Mouse (Mus musculus) liver, postnatal 0 days (tissue): Measurements from ENCODE around the gene Thumpd1. TPM values are rescaled to one million over a fixed set of nuclear protein-coding genes. Genes with fewer than 3 reads are reported as not detected.
A peak's percentile ranks its signal among the peaks of the same experiment; 100 is the strongest.
"Not testable (repeated sequence)": the region's sequence is repeated elsewhere in the genome, so short reads cannot be mapped to it uniquely, and the experiment has no call there.

Experiments used
- ATAC-seq: fragments of 200-750 bp; cut with Nextera tagmentation; 2 replicates; pipeline ENCODE4 v1.8.0; 2017; ENCODE audit warnings: mild to moderate bottlenecking, moderate library complexity
- DNase-seq: peaks from one replicate; pipeline ENCODE4 v3.0.0-alpha.2; 2016
- H3K27ac ChIP-seq: fragments of 300-500 bp; sonication (generic); 2 replicates; pipeline ENCODE4 v1.5.1; 2014; ENCODE audit warnings: antibody characterized with exemption, moderate library complexity, mild to moderate bottlenecking, low read depth
- H3K27me3 ChIP-seq: fragments of 300-500 bp; sonication (generic); 2 replicates; pipeline ENCODE4 v1.6.1; 2014; ENCODE audit warnings: low read length, control low read depth, mixed read lengths; ENCODE audit not compliant: insufficient read depth
- H3K36me3 ChIP-seq: fragments of 300-500 bp; sonication (generic); replicated peaks from 2 replicates; pipeline ENCODE4 v1.6.1; 2014; ENCODE audit warnings: mild to moderate bottlenecking, control low read depth, low read length, moderate library complexity, mixed read lengths; ENCODE audit not compliant: insufficient read depth
- H3K4me1 ChIP-seq: fragments of 300-500 bp; sonication (generic); 2 replicates; pipeline ENCODE4 v1.6.1; 2014; ENCODE audit warnings: antibody characterized with exemption, mild to moderate bottlenecking, control low read depth; ENCODE audit not compliant: insufficient read depth
- H3K4me2 ChIP-seq: fragments of 300-500 bp; sonication (generic); 2 replicates; pipeline ENCODE4 v1.6.1; 2014; ENCODE audit warnings: low read depth, mild to moderate bottlenecking, low read length, moderate library complexity, mixed read lengths
- H3K4me3 ChIP-seq: fragments of 300-500 bp; sonication (generic); 2 replicates; pipeline ENCODE4 v1.5.1; 2014; ENCODE audit warnings: low read depth, low read length
- H3K9ac ChIP-seq: fragments of 300-500 bp; sonication (generic); replicated peaks from 2 replicates; pipeline ENCODE4 v1.6.1; 2014; ENCODE audit warnings: mild to moderate bottlenecking, moderate library complexity
- H3K9me3 ChIP-seq: fragments of 300-500 bp; sonication (generic); 2 replicates; pipeline ENCODE4 v1.6.1; 2016; ENCODE audit warnings: mild to moderate bottlenecking, control low read depth, low read length, mixed read lengths
- CTCF ChIP-seq: sonication (generic); IDR thresholded peaks from 2 replicates; pipeline ENCODE4 v1.5.1; 2016; ENCODE audit warnings: antibody characterized with exemption, low read depth
- EP300 ChIP-seq: IDR thresholded peaks from 2 replicates; pipeline ENCODE4 v1.6.1; 2016; ENCODE audit warnings: antibody characterized with exemption, low read depth, mild to moderate bottlenecking
- WGBS: fragments of 180-500 bp; shearing (Covaris S2); extraction: QIAGEN DNeasy Blood & Tissue Kit; methylation state at CpG from one replicate; pipeline ENCODE4 v1.1.7; 2014; ENCODE audit not compliant: insufficient replicate concordance; 5-methylcytosine and 5-hydroxymethylcytosine counted together
- polyA plus RNA-seq: library from polyadenylated mRNA; unstranded; fragments of >200 nt; fragmentation: Nextera tagmentation; extraction: Ambion mirVana; gene quantifications from 2 replicates; pipeline ENCODE4 v1.2.1, GENCODE M21; 2015

Thumpd1 gene
- polyA plus RNA-seq, 1 experiment from 2014 or later = 19.3 TPM

- 74% methylated on average over 2 of the region's 2 CpGs for WGBS
- ATAC-seq = no peak
- no peak for TF ChIP-seq EP300
These were observed 18.3 kb upstream of the Thumpd1 start for GRCm38 (mm10) chr7:119738877-119739276.

GRCm38 (mm10) chr7:119731262-119731661, 10.7 kb upstream of the Thumpd1 start:
- H3K4me1 ChIP-seq, ATAC-seq, H3K4me2 ChIP-seq, H3K4me3 ChIP-seq, H3K9ac ChIP-seq, H3K27me3 ChIP-seq, H3K9me3 ChIP-seq, H3K27ac ChIP-seq, H3K36me3 ChIP-seq: not testable (repeated sequence)
- DNase-seq = peak; percentile 31
- TF ChIP-seq CTCF = peak; percentile 58
- 89% methylated on average over 4 of the region's 4 CpGs for WGBS

More at GRCm38 (mm10) chr7:119738877-119739276, 18.3 kb upstream of the Thumpd1 start:
- no peak for DNase-seq
- Histone ChIP-seq H3K9ac (no peak overlapping the region), H3K36me3 (no peaks in the 10 kb centered on the region), H3K27ac (no peak overlapping the region), H3K4me1 (no peaks in the 10 kb centered on the region), H3K4me3 (no peak overlapping the region), H3K4me2 (no peak overlapping the region), H3K27me3 (no peaks in the 10 kb centered on the region), H3K9me3 (0 out of 2 replicates have a peak, but pooled peaks cover 2% of the 10 kb centered on the region)

GRCm38 (mm10) chr7:119727621-119728020, 7.0 kb upstream of the Thumpd1 start:
- DNase-seq (no peak), ATAC-seq (no peak)
- Histone ChIP-seq H3K9me3 (no peaks in the 10 kb centered on the region), H3K9ac (no peak overlapping the region), H3K36me3 (no peaks in the 10 kb centered on the region), H3K27ac (no peak overlapping the region), H3K4me2 (no peak overlapping the region), H3K4me3 (no peak overlapping the region), H3K27me3 (no peaks in the 10 kb centered on the region), H3K4me1 (no peaks in the 10 kb centered on the region)
- WGBS = 68% methylated on average over 2 of the region's 2 CpGs
- no peak for TF ChIP-seq CTCF
- no peak for TF ChIP-seq EP300

- WGBS = 13% methylated on average over 8 of the region's 8 CpGs
- Histone ChIP-seq H3K27ac (peak overlapping the region; percentile 69; the same call in 1 of the 2 replicates), H3K9me3 (no peaks in the 10 kb centered on the region), H3K9ac (peak overlapping the region; percentile 85; the same call in 1 of the 2 replicates), H3K27me3 (no peaks in the 10 kb centered on the region), H3K4me2 (peak overlapping the region; percentile 95), H3K4me1 (peaks cover 6% of the 10 kb centered on the region), H3K4me3 (peak overlapping the region; percentile 94), H3K36me3 (peaks cover 21% of the 10 kb centered on the region)
- no peak for TF ChIP-seq EP300
- TF ChIP-seq CTCF = no peak
- DNase-seq (no peak), ATAC-seq (peak; percentile 16; the same call in 1 of the 2 replicates)
These were observed 331 bp upstream of the Thumpd1 start for GRCm38 (mm10) chr7:119720947-119721310.

GRCm38 (mm10) chr7:119714111-119714510, 6.5 kb downstream of the Thumpd1 start:
- Histone ChIP-seq H3K4me2 (no peak overlapping the region), H3K36me3 (peaks cover 26% of the 10 kb centered on the region), H3K27me3 (no peaks in the 10 kb centered on the region), H3K9me3 (no peaks in the 10 kb centered on the region), H3K9ac (no peak overlapping the region), H3K4me1 (no peaks in the 10 kb centered on the region), H3K4me3 (no peak overlapping the region), H3K27ac (no peak overlapping the region)
- ATAC-seq (no peak), DNase-seq (no peak)
- WGBS = 80% methylated on average over 7 of the region's 7 CpGs
- TF ChIP-seq EP300 (no peak), CTCF (no peak)

- Histone ChIP-seq H3K4me3 (no peak overlapping the region), H3K27ac (no peak overlapping the region), H3K9ac (no peak overlapping the region), H3K4me2 (no peak overlapping the region), H3K4me1 (no peaks in the 10 kb centered on the region), H3K9me3 (no peaks in the 10 kb centered on the region), H3K27me3 (no peaks in the 10 kb centered on the region), H3K36me3 (no peaks in the 10 kb centered on the region)
- 75% methylated on average over 1 of the region's 1 CpGs for WGBS
- no peak for DNase-seq
- ATAC-seq = no peak
- TF ChIP-seq EP300 = no peak
- no peak for TF ChIP-seq CTCF
These were observed 25.7 kb downstream of the Thumpd1 start for GRCm38 (mm10) chr7:119694926-119695325.

- H3K9ac ChIP-seq = no peak overlapping the region
- H3K4me1 ChIP-seq = no peaks in the 10 kb centered on the region
- no peak overlapping the region for H3K27ac ChIP-seq
- ATAC-seq (no peak), DNase-seq (no peak)
- TF ChIP-seq CTCF = no peak
- no peak for TF ChIP-seq EP300
- H3K9me3 ChIP-seq = no peaks in the 10 kb centered on the region
- H3K4me3 ChIP-seq = no peak overlapping the region
- no peaks in the 10 kb centered on the region for H3K27me3 ChIP-seq
- H3K4me2 ChIP-seq = no peak overlapping the region
- WGBS = 78% methylated on average over 4 of the region's 4 CpGs
- H3K36me3 ChIP-seq = no peaks in the 10 kb centered on the region
These were observed 28.3 kb downstream of the Thumpd1 start for GRCm38 (mm10) chr7:119692302-119692701.
